Mouse (Mus musculus): ENCODE measurements at regions not wholly inside any gene's neighbourhood (a gene's known extent, or its start where the extent isn't known, plus 50 kb on each side); places are given as distances from the start of the nearest gene placed in this dataset.

- DNase-seq: no peak
- H3K27ac ChIP-seq (ENCODE audit: insufficient read depth, low read depth, low read length): no peak overlapping the region
- WGBS: 69% methylated on average over 8 of the region's 8 CpGs
- no peak overlapping the region for H3K4me3 ChIP-seq (ENCODE audit: insufficient read depth, low read depth, low read length)
- H3K36me3 ChIP-seq (ENCODE audit: control insufficient read depth, insufficient read depth, low read length): no peaks in the 10 kb centered on the region
- TF ChIP-seq POLR2A (IDR thresholded peaks at IDR 0.05; ENCODE audit: low read depth, low read length): no peak
- TF ChIP-seq CTCF (conservative IDR thresholded peaks at IDR 0.05; ENCODE audit: insufficient read depth, insufficient read length, low read depth, low read length): no peak
- H3K27me3 ChIP-seq (replicated peaks; ENCODE audit: control insufficient read depth, insufficient read depth, low read length): no peaks in the 10 kb centered on the region
- H3K4me1 ChIP-seq (ENCODE audit: control insufficient read depth, insufficient read depth, low read length): no peaks in the 10 kb centered on the region
Observed at GRCm38 (mm10) chr17:85870406-85870805, 182.3 kb upstream of the Six2 start.

- Histone ChIP-seq H3K27me3 (replicated peaks; ENCODE audit: control insufficient read depth, insufficient read depth, low read length) (no peaks in the 10 kb centered on the region), H3K4me3 (ENCODE audit: insufficient read depth, low read depth, low read length) (no peak overlapping the region), H3K4me1 (ENCODE audit: control insufficient read depth, insufficient read depth, low read length) (no peaks in the 10 kb centered on the region), H3K36me3 (ENCODE audit: control insufficient read depth, insufficient read depth, low read length) (no peaks in the 10 kb centered on the region), H3K27ac (ENCODE audit: insufficient read depth, low read depth, low read length) (no peak overlapping the region)
- WGBS: 69% methylated on average over 5 of the region's 5 CpGs
- no peak for TF ChIP-seq CTCF (conservative IDR thresholded peaks at IDR 0.05; ENCODE audit: insufficient read depth, insufficient read length, low read depth, low read length)
- no peak for TF ChIP-seq POLR2A (IDR thresholded peaks at IDR 0.05; ENCODE audit: low read depth, low read length)
- no peak for DNase-seq
Observed at GRCm38 (mm10) chr17:85869179-85869578, 181.1 kb upstream of the Six2 start.

- no peaks in the 10 kb centered on the region for H3K27me3 ChIP-seq (replicated peaks; ENCODE audit: control insufficient read depth, insufficient read depth, low read length)
- no peaks in the 10 kb centered on the region for H3K36me3 ChIP-seq (ENCODE audit: control insufficient read depth, insufficient read depth, low read length)
- no peak overlapping the region for H3K4me3 ChIP-seq (ENCODE audit: insufficient read depth, low read depth, low read length)
- TF ChIP-seq CTCF (conservative IDR thresholded peaks at IDR 0.05; ENCODE audit: insufficient read depth, insufficient read length, low read depth, low read length) (no peak), POLR2A (IDR thresholded peaks at IDR 0.05; ENCODE audit: low read depth, low read length) (no peak)
- H3K27ac ChIP-seq (ENCODE audit: insufficient read depth, low read depth, low read length): no peak overlapping the region
- WGBS: 65% methylated on average over 12 of the region's 12 CpGs
- no peaks in the 10 kb centered on the region for H3K4me1 ChIP-seq (ENCODE audit: control insufficient read depth, insufficient read depth, low read length)
- peak; percentile 71 for DNase-seq
Observed at GRCm38 (mm10) chr17:85867945-85868616, 180.0 kb upstream of the Six2 start.

DNA sequence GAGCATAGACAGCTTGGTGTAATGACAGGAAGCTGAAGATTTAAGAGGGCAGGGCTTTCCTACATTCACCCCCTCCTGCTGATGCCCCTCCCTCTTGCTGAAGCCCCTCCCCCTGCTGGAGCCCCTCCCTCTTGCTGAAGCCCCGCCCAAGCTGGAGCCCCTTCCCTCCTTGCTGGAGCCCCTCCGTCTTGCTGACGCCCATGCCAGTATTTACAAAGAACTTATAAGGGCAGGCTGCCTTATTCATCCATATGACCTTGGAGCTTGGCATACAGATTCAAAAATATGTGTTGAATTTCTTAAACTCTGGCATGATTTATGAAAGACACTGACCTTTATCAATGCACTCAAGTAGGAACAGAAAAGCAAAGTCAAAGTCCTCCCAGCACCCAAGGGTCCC, 178.5 kb upstream of the Six2 start:
- no peak for DNase-seq
- Histone ChIP-seq H3K27me3 (replicated peaks; ENCODE audit: control insufficient read depth, insufficient read depth, low read length) (no peaks in the 10 kb centered on the region), H3K27ac (ENCODE audit: insufficient read depth, low read depth, low read length) (no peak overlapping the region), H3K4me1 (ENCODE audit: control insufficient read depth, insufficient read depth, low read length) (no peaks in the 10 kb centered on the region), H3K36me3 (ENCODE audit: control insufficient read depth, insufficient read depth, low read length) (no peaks in the 10 kb centered on the region), H3K4me3 (ENCODE audit: insufficient read depth, low read depth, low read length) (no peak overlapping the region)
- WGBS: 83% methylated on average over 3 of the region's 3 CpGs
- TF ChIP-seq CTCF (conservative IDR thresholded peaks at IDR 0.05; ENCODE audit: insufficient read depth, insufficient read length, low read depth, low read length): no peak
- TF ChIP-seq POLR2A (IDR thresholded peaks at IDR 0.05; ENCODE audit: low read depth, low read length): no peak

- Histone ChIP-seq H3K4me1 (ENCODE audit: control insufficient read depth, insufficient read depth, low read length) (no peaks in the 10 kb centered on the region), H3K27ac (ENCODE audit: insufficient read depth, low read depth, low read length) (no peak overlapping the region), H3K27me3 (replicated peaks; ENCODE audit: control insufficient read depth, insufficient read depth, low read length) (no peaks in the 10 kb centered on the region), H3K4me3 (ENCODE audit: insufficient read depth, low read depth, low read length) (no peak overlapping the region), H3K36me3 (ENCODE audit: control insufficient read depth, insufficient read depth, low read length) (no peaks in the 10 kb centered on the region)
- 85% methylated on average over 4 of the region's 4 CpGs for WGBS
- no peak for DNase-seq
- no peak for TF ChIP-seq POLR2A (IDR thresholded peaks at IDR 0.05; ENCODE audit: low read depth, low read length)
Observed at GRCm38 (mm10) chr17:85865940-85866339, 177.9 kb upstream of the Six2 start.

GRCm38 (mm10) chr17:85861328-85861727, 173.3 kb upstream of the Six2 start:
- no peak for TF ChIP-seq CTCF (conservative IDR thresholded peaks at IDR 0.05; ENCODE audit: insufficient read depth, insufficient read length, low read depth, low read length)
- no peak for TF ChIP-seq POLR2A (IDR thresholded peaks at IDR 0.05; ENCODE audit: low read depth, low read length)
- H3K4me3 ChIP-seq (ENCODE audit: insufficient read depth, low read depth, low read length): no peak overlapping the region
- 85% methylated on average over 9 of the region's 9 CpGs for WGBS
- H3K27me3 ChIP-seq (replicated peaks; ENCODE audit: control insufficient read depth, insufficient read depth, low read length): no peaks in the 10 kb centered on the region
- H3K27ac ChIP-seq (ENCODE audit: insufficient read depth, low read depth, low read length): no peak overlapping the region
- H3K4me1 ChIP-seq (ENCODE audit: control insufficient read depth, insufficient read depth, low read length): no peaks in the 10 kb centered on the region
- H3K36me3 ChIP-seq (ENCODE audit: control insufficient read depth, insufficient read depth, low read length): no peaks in the 10 kb centered on the region
- no peak for DNase-seq

DNA sequence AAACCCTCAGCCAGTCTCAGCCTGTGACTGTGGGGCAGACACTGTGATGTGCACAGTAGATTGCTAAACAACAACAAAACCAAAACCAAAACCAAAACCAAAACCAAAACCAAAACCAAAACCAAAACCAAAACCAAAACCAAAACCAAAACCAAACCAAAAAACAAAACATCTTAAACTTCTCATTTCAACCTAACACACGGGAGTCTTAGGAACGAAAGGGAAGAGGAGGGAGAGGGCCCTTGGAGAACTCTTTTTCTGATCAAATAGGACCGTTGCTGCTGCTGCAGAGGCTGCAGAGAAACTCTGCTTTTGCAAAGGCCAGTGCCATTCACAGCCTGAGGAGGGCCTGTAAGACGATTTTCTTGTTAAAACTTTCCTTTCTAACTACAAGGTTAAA, 172.7 kb upstream of the Six2 start:
- Histone ChIP-seq H3K4me1 (ENCODE audit: control insufficient read depth, insufficient read depth, low read length) (no peaks in the 10 kb centered on the region), H3K36me3 (ENCODE audit: control insufficient read depth, insufficient read depth, low read length) (no peaks in the 10 kb centered on the region), H3K27ac (ENCODE audit: insufficient read depth, low read depth, low read length) (no peak overlapping the region), H3K4me3 (ENCODE audit: insufficient read depth, low read depth, low read length) (no peak overlapping the region), H3K27me3 (replicated peaks; ENCODE audit: control insufficient read depth, insufficient read depth, low read length) (no peaks in the 10 kb centered on the region)
- no peak for DNase-seq
- 73% methylated on average over 4 of the region's 4 CpGs for WGBS
- no peak for TF ChIP-seq POLR2A (IDR thresholded peaks at IDR 0.05; ENCODE audit: low read depth, low read length)
- no peak for TF ChIP-seq CTCF (conservative IDR thresholded peaks at IDR 0.05; ENCODE audit: insufficient read depth, insufficient read length, low read depth, low read length)
